Mouse (Mus musculus): ENCODE results near the gene Oard1. TPM values are rescaled to one million over a fixed set of nuclear protein-coding genes. Genes with fewer than 3 reads are reported as not detected.
A peak's percentile ranks its signal among the peaks of the same experiment; 100 is the strongest.

The Oard1 gene
- polyA plus RNA-seq, 1 experiment from 2014 or later: 33.2 TPM

DNA sequence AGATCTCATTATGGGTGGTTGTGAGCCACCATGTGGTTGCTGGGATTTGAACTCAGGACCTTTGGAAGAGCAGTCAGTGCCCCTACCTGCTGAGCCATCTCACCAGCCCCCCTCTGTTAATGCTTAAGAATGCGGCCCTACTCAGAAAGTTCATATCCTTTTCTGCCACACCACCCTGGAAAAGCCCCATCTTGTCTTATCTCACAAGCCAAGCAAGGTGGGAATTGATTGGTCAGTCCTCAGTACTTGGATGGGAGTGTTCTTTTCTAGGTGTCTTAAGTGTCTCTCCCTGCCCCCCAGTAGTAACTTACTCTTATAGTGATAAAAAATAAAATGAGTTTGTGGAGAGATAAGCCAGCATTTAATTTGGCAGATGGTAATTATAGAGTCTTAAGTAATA lies 5.1 kb upstream of the Oard1 start:
- Histone ChIP-seq H3K36me3 (ENCODE audit: control insufficient read depth, insufficient read depth, low read length) (peaks cover 4% of the 10 kb centered on the region; the same call in 1 of the 2 replicates), H3K27me3 (replicated peaks; ENCODE audit: control insufficient read depth, insufficient read depth, low read length) (no peaks in the 10 kb centered on the region), H3K27ac (ENCODE audit: low read depth, low read length) (no peak overlapping the region), H3K9me3 (ENCODE audit: control insufficient read depth, low read length) (no peaks in the 10 kb centered on the region), H3K4me2 (ENCODE audit: low read length) (no peak overlapping the region), H3K4me3 (ENCODE audit: low read length) (no peak overlapping the region), H3K9ac (ENCODE audit: low read depth, low read length) (no peak overlapping the region), H3K4me1 (ENCODE audit: control insufficient read depth, insufficient read depth, low read depth, low read length) (peaks cover 10% of the 10 kb centered on the region)
- ATAC-seq: no peak
- 93% methylated on average over 1 of the region's 1 CpGs for WGBS

GRCm38 (mm10) chr17:48407154-48407553 lies 2.7 kb upstream of the Oard1 start:
- Histone ChIP-seq H3K9ac (ENCODE audit: low read depth, low read length) (no peak overlapping the region), H3K4me1 (ENCODE audit: control insufficient read depth, insufficient read depth, low read depth, low read length) (peaks cover 16% of the 10 kb centered on the region), H3K9me3 (ENCODE audit: control insufficient read depth, low read length) (no peaks in the 10 kb centered on the region), H3K27ac (ENCODE audit: low read depth, low read length) (no peak overlapping the region), H3K4me3 (ENCODE audit: low read length) (no peak overlapping the region), H3K36me3 (ENCODE audit: control insufficient read depth, insufficient read depth, low read length) (no peaks in the 10 kb centered on the region), H3K27me3 (replicated peaks; ENCODE audit: control insufficient read depth, insufficient read depth, low read length) (no peaks in the 10 kb centered on the region), H3K4me2 (ENCODE audit: low read length) (no peak overlapping the region)
- WGBS: 77% methylated on average over 4 of the region's 4 CpGs
- ATAC-seq: no peak

- H3K27ac ChIP-seq (ENCODE audit: low read depth, low read length): peak overlapping the region; percentile 96
- peaks cover 16% of the 10 kb centered on the region for H3K4me1 ChIP-seq (ENCODE audit: control insufficient read depth, insufficient read depth, low read depth, low read length)
- H3K9me3 ChIP-seq (ENCODE audit: control insufficient read depth, low read length): no peaks in the 10 kb centered on the region
- 6% methylated on average over 8 of the region's 8 CpGs for WGBS
- peak overlapping the region; percentile 67 for H3K4me3 ChIP-seq (ENCODE audit: low read length)
- peak overlapping the region; percentile 64 for H3K4me2 ChIP-seq (ENCODE audit: low read length)
- H3K27me3 ChIP-seq (replicated peaks; ENCODE audit: control insufficient read depth, insufficient read depth, low read length): no peaks in the 10 kb centered on the region
- ATAC-seq: no peak
- H3K9ac ChIP-seq (ENCODE audit: low read depth, low read length): peak overlapping the region; percentile 91
- H3K36me3 ChIP-seq (ENCODE audit: control insufficient read depth, insufficient read depth, low read length): no peaks in the 10 kb centered on the region
Observed at GRCm38 (mm10) chr17:48407910-48408525, 1.8 kb upstream of the Oard1 start.

GRCm38 (mm10) chr17:48408526-48409291 lies 1.1 kb upstream of the Oard1 start:
- WGBS: 0% methylated on average over 29 of the region's 47 CpGs

DNA sequence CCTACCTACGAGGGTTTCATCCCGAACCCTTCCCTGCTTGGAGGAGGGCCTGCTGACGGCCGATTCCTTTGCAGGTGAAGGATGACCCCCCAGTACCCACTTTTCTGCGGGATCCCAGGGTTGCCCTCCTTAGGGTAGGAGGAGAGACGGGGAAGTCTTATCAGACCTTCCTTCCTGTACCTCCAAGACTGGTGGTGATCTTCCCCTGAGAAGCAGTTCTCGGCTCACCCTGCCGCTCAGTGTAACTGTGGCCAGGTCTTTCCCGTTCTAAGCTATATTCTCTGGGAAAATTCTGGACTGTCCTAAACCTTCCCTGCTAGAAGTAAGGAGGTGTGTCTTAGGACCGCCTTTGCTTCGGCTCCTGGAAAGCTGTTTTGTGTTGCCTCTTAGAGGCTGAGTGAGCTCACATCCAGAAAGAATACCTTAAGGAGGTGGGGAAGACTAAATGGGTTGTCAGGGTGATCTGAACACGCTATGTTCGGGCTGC lies 528 bp downstream of the Oard1 start:
- H3K4me3 ChIP-seq (ENCODE audit: low read length): peak overlapping the region; percentile 67
- peak overlapping the region; percentile 83 for H3K4me2 ChIP-seq (ENCODE audit: low read length)
- peaks cover 16% of the 10 kb centered on the region for H3K4me1 ChIP-seq (ENCODE audit: control insufficient read depth, insufficient read depth, low read depth, low read length)
- peak overlapping the region; percentile 95 for H3K27ac ChIP-seq (ENCODE audit: low read depth, low read length)
- H3K36me3 ChIP-seq (ENCODE audit: control insufficient read depth, insufficient read depth, low read length): no peaks in the 10 kb centered on the region
- peak; percentile 21 for ATAC-seq
- no peaks in the 10 kb centered on the region for H3K9me3 ChIP-seq (ENCODE audit: control insufficient read depth, low read length)
- 0% methylated on average over 13 of the region's 13 CpGs for WGBS
- H3K9ac ChIP-seq (ENCODE audit: low read depth, low read length): peak overlapping the region; percentile 78
- no peaks in the 10 kb centered on the region for H3K27me3 ChIP-seq (replicated peaks; ENCODE audit: control insufficient read depth, insufficient read depth, low read length)

More at GRCm38 (mm10) chr17:48408526-48409291, 1.1 kb upstream of the Oard1 start:
- Histone ChIP-seq H3K4me3 (ENCODE audit: low read length) (peak overlapping the region; percentile 67), H3K36me3 (ENCODE audit: control insufficient read depth, insufficient read depth, low read length) (no peaks in the 10 kb centered on the region), H3K9me3 (ENCODE audit: control insufficient read depth, low read length) (no peaks in the 10 kb centered on the region), H3K9ac (ENCODE audit: low read depth, low read length) (peak overlapping the region; percentile 91), H3K4me2 (ENCODE audit: low read length) (peak overlapping the region; percentile 64), H3K4me1 (ENCODE audit: control insufficient read depth, insufficient read depth, low read depth, low read length) (peaks cover 16% of the 10 kb centered on the region), H3K27me3 (replicated peaks; ENCODE audit: control insufficient read depth, insufficient read depth, low read length) (no peaks in the 10 kb centered on the region), H3K27ac (ENCODE audit: low read depth, low read length) (peak overlapping the region; percentile 96)
- peak; percentile 41 for ATAC-seq

GRCm38 (mm10) chr17:48411241-48411640 lies 1.4 kb downstream of the Oard1 start:
- Histone ChIP-seq H3K4me1 (ENCODE audit: control insufficient read depth, insufficient read depth, low read depth, low read length) (peaks cover 16% of the 10 kb centered on the region), H3K4me3 (ENCODE audit: low read length) (peak overlapping the region; percentile 67), H3K4me2 (ENCODE audit: low read length) (peak overlapping the region; percentile 83), H3K9me3 (ENCODE audit: control insufficient read depth, low read length) (no peaks in the 10 kb centered on the region), H3K9ac (ENCODE audit: low read depth, low read length) (peak overlapping the region; percentile 78; the same call in 1 of the 2 replicates), H3K36me3 (ENCODE audit: control insufficient read depth, insufficient read depth, low read length) (no peaks in the 10 kb centered on the region), H3K27me3 (replicated peaks; ENCODE audit: control insufficient read depth, insufficient read depth, low read length) (no peaks in the 10 kb centered on the region), H3K27ac (ENCODE audit: low read depth, low read length) (peak overlapping the region; percentile 95; the same call in 1 of the 2 replicates)
- ATAC-seq: no peak
- WGBS: 48% methylated on average over 8 of the region's 8 CpGs

GRCm38 (mm10) chr17:48416011-48416410 lies 6.2 kb downstream of the Oard1 start:
- no peaks in the 10 kb centered on the region for H3K36me3 ChIP-seq (ENCODE audit: control insufficient read depth, insufficient read depth, low read length)
- no peaks in the 10 kb centered on the region for H3K27me3 ChIP-seq (replicated peaks; ENCODE audit: control insufficient read depth, insufficient read depth, low read length)
- 77% methylated on average over 7 of the region's 7 CpGs for WGBS
- ATAC-seq: no peak
- H3K4me3 ChIP-seq (ENCODE audit: low read length): no peak overlapping the region
- no peak overlapping the region for H3K9ac ChIP-seq (ENCODE audit: low read depth, low read length)
- H3K4me1 ChIP-seq (ENCODE audit: control insufficient read depth, insufficient read depth, low read depth, low read length): peaks cover 5% of the 10 kb centered on the region
- H3K4me2 ChIP-seq (ENCODE audit: low read length): no peak overlapping the region
- H3K27ac ChIP-seq (ENCODE audit: low read depth, low read length): no peak overlapping the region
- no peaks in the 10 kb centered on the region for H3K9me3 ChIP-seq (ENCODE audit: control insufficient read depth, low read length)

GRCm38 (mm10) chr17:48416425-48417195 lies 6.8 kb downstream of the Oard1 start:
- Histone ChIP-seq H3K9ac (ENCODE audit: low read depth, low read length) (no peak overlapping the region), H3K27me3 (replicated peaks; ENCODE audit: control insufficient read depth, insufficient read depth, low read length) (no peaks in the 10 kb centered on the region), H3K4me1 (ENCODE audit: control insufficient read depth, insufficient read depth, low read depth, low read length) (no peaks in the 10 kb centered on the region), H3K36me3 (ENCODE audit: control insufficient read depth, insufficient read depth, low read length) (no peaks in the 10 kb centered on the region), H3K4me2 (ENCODE audit: low read length) (no peak overlapping the region), H3K9me3 (ENCODE audit: control insufficient read depth, low read length) (no peaks in the 10 kb centered on the region), H3K27ac (ENCODE audit: low read depth, low read length) (no peak overlapping the region), H3K4me3 (ENCODE audit: low read length) (no peak overlapping the region)
- peak; percentile 72 for ATAC-seq
- 88% methylated on average over 14 of the region's 14 CpGs for WGBS

GRCm38 (mm10) chr17:48417521-48417920 lies 7.7 kb downstream of the Oard1 start:
- no peaks in the 10 kb centered on the region for H3K4me1 ChIP-seq (ENCODE audit: control insufficient read depth, insufficient read depth, low read depth, low read length)
- H3K4me3 ChIP-seq (ENCODE audit: low read length): no peak overlapping the region
- no peaks in the 10 kb centered on the region for H3K9me3 ChIP-seq (ENCODE audit: control insufficient read depth, low read length)
- no peak overlapping the region for H3K4me2 ChIP-seq (ENCODE audit: low read length)
- no peak overlapping the region for H3K9ac ChIP-seq (ENCODE audit: low read depth, low read length)
- WGBS: 95% methylated on average over 6 of the region's 6 CpGs
- H3K27me3 ChIP-seq (replicated peaks; ENCODE audit: control insufficient read depth, insufficient read depth, low read length): no peaks in the 10 kb centered on the region
- no peak overlapping the region for H3K27ac ChIP-seq (ENCODE audit: low read depth, low read length)
- H3K36me3 ChIP-seq (ENCODE audit: control insufficient read depth, insufficient read depth, low read length): no peaks in the 10 kb centered on the region
- no peak for ATAC-seq

Data from hindbrain, embryonic 16.5 days (tissue).